Mouse (Mus musculus) heart, embryonic 14.5 days (tissue): ENCODE measurements around the gene Omt2b. TPM values are rescaled to one million over a fixed set of nuclear protein-coding genes. Genes with fewer than 3 reads are reported as not detected.
"Not testable (repeated sequence)": the region's sequence is repeated elsewhere in the genome, so short reads cannot be mapped to it uniquely, and the experiment has no call there.

ENCODE experiments used
- ATAC-seq: fragments of 200-750 bp; cut with Nextera tagmentation; 2 replicates; pipeline ENCODE4 v1.8.0; 2017; ENCODE audit warnings: low read depth, moderate TSS enrichment; ENCODE audit not compliant: insufficient number of reproducible peaks, insufficient read depth, low FRiP score
- H3K27ac ChIP-seq, 2 experiments: fragments of 200-500 bp in 1 of 2; fragments of 300-500 bp in 1 of 2; sonication (generic) in 1 of 2; replicated peaks in 1 of 2; 2 replicates each; pipeline ENCODE4 v1.5.1; 2012 to 2014; ENCODE audit warnings: low read depth in 2 of 2, low read length in 2 of 2, control low read depth in 1 of 2, mild to moderate bottlenecking in 1 of 2, mixed read lengths in 1 of 2; ENCODE audit not compliant: control insufficient read depth in 1 of 2, insufficient read depth in 1 of 2
- H3K27me3 ChIP-seq: fragments of 300-500 bp; sonication (generic); 2 replicates; pipeline ENCODE4 v1.6.1; 2014; ENCODE audit warnings: mild to moderate bottlenecking, low read length, control low read depth; ENCODE audit not compliant: control insufficient read depth, insufficient read depth
- H3K36me3 ChIP-seq: fragments of 300-500 bp; sonication (generic); 2 replicates; pipeline ENCODE4 v1.6.1; 2014; ENCODE audit warnings: mild to moderate bottlenecking, control low read depth, low read length, mixed read lengths; ENCODE audit not compliant: control insufficient read depth, insufficient read depth
- H3K4me1 ChIP-seq, 2 experiments: fragments of 200-500 bp in 1 of 2; fragments of 300-500 bp in 1 of 2; sonication (generic) in 1 of 2; 2 replicates each; pipeline ENCODE4 v1.6.1; 2012 to 2014; ENCODE audit warnings: low read length in 2 of 2, control low read depth in 1 of 2, mixed read lengths in 1 of 2; ENCODE audit not compliant: control insufficient read depth in 2 of 2, insufficient read depth in 2 of 2
- H3K4me2 ChIP-seq: fragments of 300-500 bp; sonication (generic); 2 replicates; pipeline ENCODE4 v1.6.1; 2014; ENCODE audit warnings: mild to moderate bottlenecking, low read length
- H3K4me3 ChIP-seq, 2 experiments: fragments of 200-500 bp in 1 of 2; fragments of 300-500 bp in 1 of 2; sonication (generic) in 1 of 2; 2 replicates each; pipeline ENCODE4 v1.5.1; 2012 to 2014; ENCODE audit warnings: low read length in 2 of 2, mild to moderate bottlenecking in 2 of 2, control low read depth in 1 of 2, low read depth in 1 of 2, moderate library complexity in 1 of 2; ENCODE audit not compliant: control insufficient read depth in 1 of 2, insufficient read depth in 1 of 2
- H3K9ac ChIP-seq: fragments of 300-500 bp; sonication (generic); 2 replicates; pipeline ENCODE4 v1.6.1; 2014; ENCODE audit warnings: mild to moderate bottlenecking, low read length
- H3K9me3 ChIP-seq: fragments of 300-500 bp; sonication (generic); 2 replicates; pipeline ENCODE4 v1.6.1; 2016; ENCODE audit warnings: low read length, control low read depth; ENCODE audit not compliant: control insufficient read depth
- WGBS: fragments of 180-500 bp; shearing (Covaris S2); extraction: QIAGEN DNeasy Blood & Tissue Kit; methylation state at CpG from one replicate; pipeline ENCODE4 v1.1.7; 2014; 5-methylcytosine and 5-hydroxymethylcytosine counted together
- polyA plus RNA-seq: library from polyadenylated mRNA; unstranded; fragments of >200 nt; fragmentation: Nextera tagmentation; extraction: Ambion mirVana; gene quantifications from 2 replicates; pipeline ENCODE4 v1.2.1, GENCODE M21; 2014

The Omt2b gene
- polyA plus RNA-seq, result not detected in 2 replicates

GRCm38 (mm10) chr9:78327289-78327688 is at the start of gene Omt2b:
Omt2b (plus strand) TSS chr9:78327589.
- H3K9me3 ChIP-seq, H3K4me1 ChIP-seq, H3K4me3 ChIP-seq, H3K27me3 ChIP-seq, H3K36me3 ChIP-seq, H3K4me2 ChIP-seq, H3K27ac ChIP-seq, ATAC-seq, H3K9ac ChIP-seq: not testable (repeated sequence)
- 43% methylated on average over 1 of the region's 1 CpGs for WGBS

DNA sequence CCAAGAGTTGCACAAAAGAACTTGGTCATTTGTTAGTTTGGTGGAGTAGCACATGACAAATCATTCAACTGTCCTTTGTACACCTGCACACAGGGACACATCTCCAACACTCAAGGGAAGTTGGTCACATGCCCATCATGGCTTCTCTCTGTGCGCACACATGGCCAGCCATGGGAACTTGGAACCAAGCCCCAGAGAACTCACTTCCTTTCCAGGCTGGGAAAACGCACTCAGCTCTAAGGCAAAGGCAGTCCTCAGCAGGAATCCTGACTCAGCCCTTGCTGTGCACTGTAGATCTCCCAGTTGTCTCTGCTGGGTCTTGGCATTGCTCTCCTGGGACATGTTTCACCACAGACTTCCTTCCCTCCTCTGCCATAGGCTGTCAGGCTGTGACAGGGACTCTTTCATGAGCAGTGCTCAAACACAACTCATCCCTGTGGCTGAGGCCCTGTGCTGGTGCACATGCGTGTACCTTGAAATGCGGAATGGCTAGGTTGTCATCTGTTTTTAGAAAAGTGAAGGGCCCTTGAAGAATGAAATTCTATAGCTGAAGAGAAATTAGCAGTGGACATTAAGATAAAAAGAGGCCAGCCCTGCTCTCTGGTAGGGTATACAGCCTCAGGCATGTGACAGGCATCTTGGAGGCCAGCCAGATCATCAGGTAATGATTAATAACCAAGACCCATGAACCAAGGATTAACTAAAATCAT is 45.2 kb upstream of the Omt2b start:
- H3K9ac ChIP-seq, H3K4me1 ChIP-seq, H3K9me3 ChIP-seq, H3K27me3 ChIP-seq, ATAC-seq, H3K4me2 ChIP-seq, H3K4me3 ChIP-seq, H3K36me3 ChIP-seq, H3K27ac ChIP-seq: not testable (repeated sequence)
- 71% methylated on average over 4 of the region's 4 CpGs for WGBS

GRCm38 (mm10) chr9:78289063-78289462 is 38.3 kb upstream of the Omt2b start:
- H3K9ac ChIP-seq, H3K27ac ChIP-seq, ATAC-seq, H3K4me3 ChIP-seq, H3K36me3 ChIP-seq, H3K27me3 ChIP-seq, H3K9me3 ChIP-seq, H3K4me1 ChIP-seq, H3K4me2 ChIP-seq: not testable (repeated sequence)
- WGBS, result 50% methylated on average over 1 of the region's 1 CpGs

- not testable (repeated sequence) for H3K27me3 ChIP-seq, H3K36me3 ChIP-seq, H3K4me1 ChIP-seq, H3K9ac ChIP-seq, ATAC-seq, H3K9me3 ChIP-seq, H3K4me3 ChIP-seq, H3K4me2 ChIP-seq, H3K27ac ChIP-seq
- 73% methylated on average over 3 of the region's 3 CpGs for WGBS
Observed at GRCm38 (mm10) chr9:78289723-78290122, 37.7 kb upstream of the Omt2b start, which contains the start of gene Gm10639. Gm10639 (plus strand) TSS chr9:78289923.

DNA sequence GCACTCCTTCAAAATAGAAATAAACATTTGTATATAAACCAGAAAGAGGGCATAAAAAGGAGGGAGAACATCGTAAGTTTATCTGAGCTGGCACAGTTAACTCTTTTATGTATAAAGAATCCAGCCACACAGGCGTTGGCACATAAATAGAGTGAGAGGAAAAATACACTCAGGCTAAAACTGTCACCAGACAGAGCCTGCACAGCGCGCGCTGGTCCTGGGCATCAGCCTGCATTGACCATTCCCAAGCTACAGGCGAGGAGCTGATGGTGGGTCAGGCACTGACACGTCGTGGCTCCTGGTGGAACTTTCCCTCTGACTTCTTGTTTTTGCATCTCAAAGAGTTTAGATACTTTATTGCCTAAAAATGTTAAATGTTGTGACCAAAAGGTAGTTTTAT is 34.9 kb upstream of the Omt2b start:
- H3K4me1 ChIP-seq, H3K4me3 ChIP-seq, H3K27me3 ChIP-seq, H3K36me3 ChIP-seq, H3K4me2 ChIP-seq, H3K9ac ChIP-seq, H3K27ac ChIP-seq, ATAC-seq, H3K9me3 ChIP-seq: not testable (repeated sequence)
- 81% methylated on average over 8 of the region's 8 CpGs for WGBS

- not testable (repeated sequence) for H3K36me3 ChIP-seq, ATAC-seq, H3K27me3 ChIP-seq, H3K4me3 ChIP-seq, H3K4me1 ChIP-seq, H3K9me3 ChIP-seq, H3K4me2 ChIP-seq, H3K9ac ChIP-seq, H3K27ac ChIP-seq
- WGBS, result 76% methylated on average over 1 of the region's 1 CpGs
Observed at GRCm38 (mm10) chr9:78293683-78294082, 33.7 kb upstream of the Omt2b start.

GRCm38 (mm10) chr9:78294781-78295180 is 32.6 kb upstream of the Omt2b start:
- not testable (repeated sequence) for H3K27ac ChIP-seq, H3K36me3 ChIP-seq, H3K9me3 ChIP-seq, H3K4me1 ChIP-seq, ATAC-seq, H3K9ac ChIP-seq, H3K4me3 ChIP-seq, H3K27me3 ChIP-seq, H3K4me2 ChIP-seq
- 75% methylated on average over 4 of the region's 7 CpGs for WGBS

- not testable (repeated sequence) for H3K9me3 ChIP-seq, H3K4me3 ChIP-seq, ATAC-seq, H3K4me2 ChIP-seq, H3K36me3 ChIP-seq, H3K27me3 ChIP-seq, H3K27ac ChIP-seq, H3K4me1 ChIP-seq, H3K9ac ChIP-seq
- 9% methylated on average over 6 of the region's 6 CpGs for WGBS
Observed at GRCm38 (mm10) chr9:78296089-78296488, 31.3 kb upstream of the Omt2b start.
